Mouse (Mus musculus): ENCODE measurements around the gene Tfap2d. TPM values are rescaled to one million over a fixed set of nuclear protein-coding genes. Genes with fewer than 3 reads are reported as not detected.

The Tfap2d gene
- polyA plus RNA-seq, 1 experiment from 2014 or later: not detected

DNA sequence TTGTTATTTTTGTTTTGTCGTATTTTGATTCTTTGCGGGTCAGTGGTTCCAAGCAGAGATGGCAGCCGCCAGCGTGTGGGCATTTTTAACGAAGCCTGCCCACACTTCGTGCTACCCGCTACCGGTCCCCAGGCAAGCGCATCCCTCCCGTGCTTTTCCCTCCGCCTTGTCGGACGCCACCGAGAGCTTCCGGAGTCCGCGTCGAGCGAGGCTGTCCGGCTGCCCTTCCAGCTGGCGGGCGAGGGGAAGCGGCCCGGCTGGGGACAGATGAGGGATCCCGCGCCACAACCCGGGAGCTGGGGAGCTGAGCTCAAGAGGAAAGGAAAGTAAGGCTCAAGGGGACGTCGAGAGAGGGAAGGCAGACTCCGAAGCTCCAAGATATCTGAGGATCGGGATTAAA, 107.0 kb downstream of the Tfap2d start:
- under 1% methylated on average over 31 of the region's 31 CpGs for WGBS
- peak overlapping the region; percentile 63 for H3K9ac ChIP-seq (replicated peaks; ENCODE audit: low read length)

DNA sequence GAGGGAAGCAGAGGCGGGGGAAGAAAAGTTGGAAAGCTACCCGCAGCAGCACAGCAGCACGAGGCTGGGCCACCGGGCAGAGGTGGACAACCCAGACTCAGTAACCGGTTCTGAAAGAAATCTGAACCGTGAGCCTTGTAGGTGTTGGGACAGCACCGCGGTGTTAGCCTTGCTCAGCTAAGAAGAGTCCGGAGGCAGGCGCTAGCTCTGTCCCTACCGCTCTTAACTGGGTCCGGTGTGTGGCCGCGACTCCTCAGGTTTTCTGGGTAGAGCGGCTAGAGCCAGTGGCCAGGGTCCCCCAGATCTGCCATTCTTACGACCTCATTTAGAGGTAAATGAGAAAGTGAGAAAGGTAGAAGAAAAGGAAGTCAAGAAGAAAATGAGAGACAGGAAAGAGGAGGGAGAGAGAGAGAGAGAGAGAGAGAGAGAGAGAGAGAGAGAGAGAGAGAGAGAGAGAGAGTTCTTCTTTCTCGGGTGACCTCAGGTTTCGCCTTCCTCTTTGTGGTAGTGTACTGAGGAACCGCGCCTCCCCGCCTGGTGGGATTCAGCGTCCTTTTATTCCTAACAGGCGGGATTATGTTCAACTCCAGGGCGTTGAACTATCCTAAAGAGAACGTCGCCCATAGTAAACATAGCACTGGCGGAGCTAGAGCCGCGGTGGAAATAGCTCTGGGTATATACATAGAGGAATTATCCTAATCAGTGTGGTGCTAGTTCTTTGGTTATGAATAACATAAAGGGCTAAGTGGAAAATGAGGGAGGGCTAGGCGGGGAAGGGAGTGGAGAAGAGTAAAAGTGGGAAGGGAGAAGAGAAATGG, 107.6 kb downstream of the Tfap2d start:
- Histone ChIP-seq H3K9ac (replicated peaks; ENCODE audit: low read length) (peak overlapping the region; percentile 63), H3K36me3 (ENCODE audit: insufficient read depth, low read length) (no peaks in the 10 kb centered on the region), H3K27ac (ENCODE audit: low read length) (peak overlapping the region; percentile 69), H3K27me3 (ENCODE audit: insufficient read depth, low read length) (peaks cover 73% of the 10 kb centered on the region), H3K9me3 (ENCODE audit: low read length) (no peaks in the 10 kb centered on the region), H3K4me3 (ENCODE audit: low read length) (peak overlapping the region; percentile 54), H3K4me1 (ENCODE audit: insufficient read depth, low read length) (no peaks in the 10 kb centered on the region), H3K4me2 (replicated peaks; ENCODE audit: low read depth, low read length) (peak overlapping the region; percentile 42)
- WGBS: under 1% methylated on average over 30 of the region's 30 CpGs
- ATAC-seq (ENCODE audit: low FRiP score, low TSS enrichment): 0 out of 2 replicates have a peak, but pooled peaks have one; percentile 28

More for the DNA sequence above, 107.0 kb downstream of the Tfap2d start:
- no peaks in the 10 kb centered on the region for H3K36me3 ChIP-seq (ENCODE audit: insufficient read depth, low read length)
- H3K27ac ChIP-seq (ENCODE audit: low read length): peak overlapping the region; percentile 69
- ATAC-seq (ENCODE audit: low FRiP score, low TSS enrichment): no peak
- H3K4me3 ChIP-seq (ENCODE audit: low read length): peak overlapping the region; percentile 54
- no peaks in the 10 kb centered on the region for H3K9me3 ChIP-seq (ENCODE audit: low read length)
- peaks cover 67% of the 10 kb centered on the region for H3K27me3 ChIP-seq (ENCODE audit: insufficient read depth, low read length)
- H3K4me1 ChIP-seq (ENCODE audit: insufficient read depth, low read length): no peaks in the 10 kb centered on the region
- H3K4me2 ChIP-seq (replicated peaks; ENCODE audit: low read depth, low read length): peak overlapping the region; percentile 42

DNA sequence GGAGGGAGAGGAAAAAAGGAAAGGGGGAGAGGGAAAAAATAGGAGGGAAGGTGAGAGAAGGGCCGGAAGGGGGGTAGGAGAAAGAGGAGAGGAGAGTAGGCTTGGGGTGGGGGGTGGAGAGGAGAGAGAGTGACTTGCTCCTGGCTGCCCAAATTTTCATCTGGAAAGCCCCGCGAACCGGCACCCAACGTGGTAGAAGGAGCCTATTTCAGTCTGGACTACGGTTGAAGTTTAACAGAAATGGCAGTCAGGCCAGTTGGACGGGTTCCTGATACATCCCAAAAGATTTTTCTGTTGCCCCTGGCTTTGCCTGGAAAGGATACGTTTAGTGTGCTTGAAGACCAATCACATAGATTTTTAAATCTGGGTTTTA, 108.2 kb downstream of the Tfap2d start:
- Histone ChIP-seq H3K27ac (ENCODE audit: low read length) (peak overlapping the region; percentile 69), H3K9ac (replicated peaks; ENCODE audit: low read length) (0 out of 2 replicates have a peak overlapping the region, but pooled peaks have one; percentile 63), H3K4me3 (ENCODE audit: low read length) (peak overlapping the region; percentile 54), H3K36me3 (ENCODE audit: insufficient read depth, low read length) (no peaks in the 10 kb centered on the region), H3K27me3 (ENCODE audit: insufficient read depth, low read length) (peaks cover 79% of the 10 kb centered on the region), H3K4me1 (ENCODE audit: insufficient read depth, low read length) (no peaks in the 10 kb centered on the region), H3K9me3 (ENCODE audit: low read length) (no peaks in the 10 kb centered on the region), H3K4me2 (replicated peaks; ENCODE audit: low read depth, low read length) (peak overlapping the region; percentile 42)
- under 1% methylated on average over 8 of the region's 8 CpGs for WGBS
- peak; percentile 65; the same call in 1 of the 2 replicates for ATAC-seq (ENCODE audit: low FRiP score, low TSS enrichment)

DNA sequence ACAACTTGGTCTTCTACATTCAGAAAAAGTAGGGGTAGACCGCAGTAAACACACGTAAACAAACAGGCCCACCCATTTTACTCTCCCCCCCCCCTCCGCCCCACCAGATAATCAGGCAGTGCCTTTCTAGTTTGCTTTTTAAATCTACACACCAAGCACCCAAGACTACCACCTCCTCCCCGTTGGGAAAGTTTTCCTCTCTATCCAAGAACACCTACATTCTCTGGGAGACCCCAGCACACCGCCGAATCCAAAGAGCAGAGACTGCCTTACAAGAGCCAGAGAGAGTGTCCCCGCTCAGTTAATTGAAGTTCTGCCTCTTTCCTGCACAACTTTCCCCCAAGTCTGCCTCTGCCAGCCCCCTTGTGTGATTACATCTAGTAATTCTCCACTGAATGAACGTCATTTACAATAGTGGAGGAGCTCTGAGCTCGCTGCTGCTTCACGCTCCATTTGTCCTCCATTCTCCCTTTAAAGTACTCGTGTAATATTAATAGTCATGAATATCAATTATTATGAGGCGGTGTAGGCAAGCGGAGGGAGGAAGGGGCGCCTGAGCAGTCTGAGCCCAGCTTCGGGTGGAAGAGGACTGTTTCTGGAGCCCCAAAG, 108.8 kb downstream of the Tfap2d start:
- Histone ChIP-seq H3K9me3 (ENCODE audit: low read length) (no peaks in the 10 kb centered on the region), H3K4me1 (ENCODE audit: insufficient read depth, low read length) (no peaks in the 10 kb centered on the region), H3K27ac (ENCODE audit: low read length) (peak overlapping the region; percentile 69), H3K36me3 (ENCODE audit: insufficient read depth, low read length) (no peaks in the 10 kb centered on the region), H3K4me3 (ENCODE audit: low read length) (peak overlapping the region; percentile 54), H3K27me3 (ENCODE audit: insufficient read depth, low read length) (peaks cover 85% of the 10 kb centered on the region), H3K4me2 (replicated peaks; ENCODE audit: low read depth, low read length) (peak overlapping the region; percentile 42), H3K9ac (replicated peaks; ENCODE audit: low read length) (peak overlapping the region; percentile 53; the same call in 1 of the 2 replicates)
- 3% methylated on average over 15 of the region's 15 CpGs for WGBS
- ATAC-seq (ENCODE audit: low FRiP score, low TSS enrichment): peak; percentile 57; the same call in 1 of the 2 replicates

DNA sequence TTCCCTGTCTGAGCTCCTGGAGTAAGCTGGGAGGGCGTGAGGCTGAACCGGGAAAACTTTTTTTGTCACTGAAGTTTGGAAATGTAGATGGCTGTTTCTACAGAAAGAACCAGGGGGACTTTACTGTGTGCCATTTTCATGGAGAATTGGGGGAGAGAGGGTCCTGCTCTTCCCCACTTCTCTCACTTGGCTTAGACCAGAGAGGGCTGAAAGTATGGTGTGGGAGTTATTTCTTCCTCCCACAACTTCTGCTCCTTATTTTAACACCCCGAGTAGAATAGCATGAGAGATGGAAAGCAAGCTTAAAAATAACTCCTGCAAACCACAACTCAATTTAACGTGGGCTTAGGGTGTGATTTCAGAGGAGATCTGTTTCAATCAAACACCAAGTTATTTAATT, 109.9 kb downstream of the Tfap2d start:
- peak overlapping the region; percentile 37 for H3K4me2 ChIP-seq (replicated peaks; ENCODE audit: low read depth, low read length)
- no peak for ATAC-seq (ENCODE audit: low FRiP score, low TSS enrichment)
- H3K9me3 ChIP-seq (ENCODE audit: low read length): no peaks in the 10 kb centered on the region
- H3K4me1 ChIP-seq (ENCODE audit: insufficient read depth, low read length): no peaks in the 10 kb centered on the region
- H3K4me3 ChIP-seq (ENCODE audit: low read length): peak overlapping the region; percentile 54
- H3K36me3 ChIP-seq (ENCODE audit: insufficient read depth, low read length): no peaks in the 10 kb centered on the region
- 0% methylated on average over 4 of the region's 4 CpGs for WGBS
- H3K9ac ChIP-seq (replicated peaks; ENCODE audit: low read length): peak overlapping the region; percentile 65
- peaks cover 88% of the 10 kb centered on the region for H3K27me3 ChIP-seq (ENCODE audit: insufficient read depth, low read length)
- H3K27ac ChIP-seq (ENCODE audit: low read length): 0 out of 2 replicates have a peak overlapping the region, but pooled peaks have one; percentile 50

DNA sequence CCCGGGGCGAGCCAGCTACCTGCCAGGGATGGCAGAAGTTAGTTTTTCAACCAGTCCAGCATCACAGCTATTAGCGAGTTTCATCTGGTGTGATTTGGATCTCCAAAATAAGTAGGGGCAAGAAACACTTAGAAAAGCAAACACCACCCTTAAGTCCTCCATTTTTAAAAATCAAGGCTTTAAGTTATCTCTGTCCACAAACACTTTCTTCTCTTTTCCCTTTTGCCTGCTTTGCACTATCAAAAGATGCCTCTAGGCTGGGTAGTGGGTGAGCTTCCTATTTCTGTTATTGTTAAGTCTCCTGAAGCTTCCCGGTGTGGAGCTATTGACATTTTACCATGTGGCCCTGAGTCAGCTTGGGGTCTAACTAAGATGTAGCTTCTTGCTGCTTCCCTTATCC, 110.3 kb downstream of the Tfap2d start:
- ATAC-seq (ENCODE audit: low FRiP score, low TSS enrichment): no peak
- H3K4me3 ChIP-seq (ENCODE audit: low read length): peak overlapping the region; percentile 54
- H3K9me3 ChIP-seq (ENCODE audit: low read length): no peaks in the 10 kb centered on the region
- H3K27ac ChIP-seq (ENCODE audit: low read length): 0 out of 2 replicates have a peak overlapping the region, but pooled peaks have one; percentile 50
- H3K9ac ChIP-seq (replicated peaks; ENCODE audit: low read length): peak overlapping the region; percentile 65
- peaks cover 92% of the 10 kb centered on the region for H3K27me3 ChIP-seq (ENCODE audit: insufficient read depth, low read length)
- H3K4me1 ChIP-seq (ENCODE audit: insufficient read depth, low read length): no peaks in the 10 kb centered on the region
- 0% methylated on average over 4 of the region's 4 CpGs for WGBS
- peak overlapping the region; percentile 37 for H3K4me2 ChIP-seq (replicated peaks; ENCODE audit: low read depth, low read length)
- H3K36me3 ChIP-seq (ENCODE audit: insufficient read depth, low read length): no peaks in the 10 kb centered on the region

DNA sequence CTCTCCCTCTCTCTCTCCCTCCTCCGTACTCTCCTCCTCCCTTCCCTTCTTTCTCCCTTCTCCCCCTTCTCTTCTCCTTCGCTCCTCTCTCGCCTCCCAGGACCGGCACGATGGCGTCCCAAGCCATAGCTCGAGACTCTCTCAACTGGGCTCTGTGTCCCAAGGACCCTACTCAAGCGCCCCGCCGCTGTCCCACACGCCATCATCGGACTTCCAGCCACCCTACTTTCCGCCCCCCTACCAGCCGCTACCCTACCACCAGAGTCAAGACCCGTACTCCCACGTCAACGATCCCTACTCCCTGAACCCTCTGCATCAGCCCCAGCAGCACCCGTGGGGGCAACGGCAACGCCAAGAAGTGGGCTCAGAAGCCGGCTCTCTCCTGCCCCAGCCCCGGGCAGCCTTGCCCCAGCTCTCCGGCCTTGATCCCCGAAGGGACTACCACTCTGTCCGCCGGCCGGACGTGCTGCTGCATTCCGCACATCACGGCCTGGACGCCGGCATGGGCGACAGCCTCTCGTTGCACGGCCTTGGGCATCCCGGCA, 111.1 kb downstream of the Tfap2d start:
- peaks cover 92% of the 10 kb centered on the region for H3K27me3 ChIP-seq (ENCODE audit: insufficient read depth, low read length)
- peak overlapping the region; percentile 41 for H3K4me2 ChIP-seq (replicated peaks; ENCODE audit: low read depth, low read length)
- WGBS: under 1% methylated on average over 36 of the region's 36 CpGs
- H3K27ac ChIP-seq (ENCODE audit: low read length): 0 out of 2 replicates have a peak overlapping the region, but pooled peaks have one; percentile 7
- H3K9ac ChIP-seq (replicated peaks; ENCODE audit: low read length): peak overlapping the region; percentile 68
- ATAC-seq (ENCODE audit: low FRiP score, low TSS enrichment): no peak
- H3K36me3 ChIP-seq (ENCODE audit: insufficient read depth, low read length): no peaks in the 10 kb centered on the region
- no peaks in the 10 kb centered on the region for H3K9me3 ChIP-seq (ENCODE audit: low read length)
- H3K4me3 ChIP-seq (ENCODE audit: low read length): peak overlapping the region; percentile 54
- H3K4me1 ChIP-seq (ENCODE audit: insufficient read depth, low read length): no peaks in the 10 kb centered on the region

Other genes with a start within 250 kb of the Tfap2d start
- gene Tfap2b, start 105.9 kb downstream of the Tfap2d start, polyA plus RNA-seq (2015; fragmentation: Nextera tagmentation; extraction: Ambion mirVana): 54.5 and 62.1 TPM in 2 replicates

Data from kidney, embryonic 16.5 days (tissue).